Mouse (Mus musculus): ENCODE data around the gene Gna14.

DNA sequence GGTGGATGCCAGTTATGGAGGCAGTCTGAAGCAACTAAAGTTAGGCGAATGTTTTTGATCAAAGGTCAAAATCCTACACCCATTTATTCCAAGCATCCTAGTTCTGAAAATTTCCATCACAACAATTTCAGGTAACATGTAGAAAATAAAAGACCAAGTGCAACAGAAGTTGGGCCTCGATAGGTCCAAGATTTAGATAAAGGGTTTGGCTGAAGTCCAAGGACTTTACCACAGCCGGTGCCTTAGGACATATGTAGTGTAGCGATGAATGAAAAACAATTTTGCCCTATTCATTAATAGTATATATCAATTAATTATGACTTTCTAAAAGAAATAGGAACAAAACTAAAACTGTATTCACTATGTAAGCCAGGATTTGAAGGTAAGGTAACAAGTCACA is 187.6 kb downstream of the Gna14 start:
- no peak for TF ChIP-seq CTCF (IDR thresholded peaks at IDR 0.05; ENCODE audit: insufficient read depth, low read depth, low read length)
- TF ChIP-seq POLR2A (IDR thresholded peaks at IDR 0.05; ENCODE audit: insufficient read depth, low read depth, low read length), result no peak

Measured in olfactory bulb, adult 2 months (tissue).